In the genomic region with DNA sequence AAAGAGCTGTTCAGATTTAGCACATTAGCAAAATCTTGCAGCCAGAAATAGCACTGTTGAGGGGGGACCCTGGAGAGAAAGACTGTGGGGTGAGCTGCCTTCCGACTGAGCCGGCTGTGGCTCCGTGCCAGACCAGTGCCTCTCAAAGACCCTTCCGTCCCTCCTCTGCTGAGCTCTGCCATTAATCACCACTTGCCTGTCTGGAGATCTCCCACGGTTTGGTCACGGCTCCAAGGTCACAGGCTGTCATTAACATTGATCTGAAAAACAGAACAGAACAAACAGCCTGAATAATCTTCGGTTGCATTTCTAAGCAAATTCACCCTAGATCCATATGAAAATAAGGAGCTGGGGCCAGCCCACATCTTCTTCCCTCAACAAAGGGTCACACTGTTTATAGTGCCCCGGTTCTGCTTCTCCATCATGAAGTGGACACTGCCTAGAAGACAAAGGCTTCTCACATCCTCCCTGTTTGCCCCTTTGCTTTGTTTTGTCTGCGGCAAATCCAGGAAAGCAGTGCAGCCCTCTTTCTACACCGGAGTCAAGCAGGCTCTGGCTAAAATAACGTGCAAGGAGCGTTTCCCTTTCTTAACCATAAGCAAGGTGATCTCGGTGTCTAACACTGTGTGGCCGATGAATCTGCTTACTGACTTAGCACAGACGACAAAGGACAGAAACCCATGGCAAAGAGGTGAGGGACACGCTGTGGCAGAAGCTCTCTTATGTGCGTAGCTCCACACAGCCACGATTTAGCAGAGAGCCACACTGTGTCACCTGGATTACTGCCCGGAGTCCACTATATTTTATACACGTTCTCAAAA, we compare ENCODE assay signal across 9 mouse cellular contexts. TPM values are rescaled to one million over a fixed set of nuclear protein-coding genes. Genes with fewer than 3 reads are reported as not detected.
DNase-seq lines count a peak whose midpoint lies in the region; ATAC-seq and TF ChIP-seq lines count a peak whose summit lies in the region.
"Had no signal": no experiment of that assay in that cellular context is flagged by ENCODE, and none has a peak within 500 bp of the region (broad histone marks: within the 10 kb centered on the region; RNA-seq: fewer than 3 reads in every experiment).

No protein-coding gene starts in this region.

- no peak overlapping the region for H3K4me3 ChIP-seq in lung, adult 2 months (replicated peaks; ENCODE audit: extremely low read depth, low read depth, low read length)
- 0 out of 2 replicates have a peak overlapping the region, but pooled peaks have one; percentile 12 for H3K4me3 ChIP-seq in heart, postnatal 0 days (ENCODE audit: low read depth, low read length)
- no peak overlapping the region for H3K4me3 ChIP-seq in neural tube, embryonic 12.5 days
- H3K4me3 ChIP-seq: liver, embryonic 15.5 days had no signal

- H3K36me3 ChIP-seq in heart, postnatal 0 days (replicated peaks; ENCODE audit: control insufficient read depth, insufficient read depth, low read length), result no peaks in the 10 kb centered on the region
- no peaks in the 10 kb centered on the region for H3K36me3 ChIP-seq in neural tube, embryonic 12.5 days
- H3K36me3 ChIP-seq: liver, embryonic 15.5 days had no signal

- no peaks in the 10 kb centered on the region for H3K9me3 ChIP-seq in heart, postnatal 0 days (replicated peaks; ENCODE audit: control insufficient read depth, low read length)
- H3K9me3 ChIP-seq in neural tube, embryonic 12.5 days, result no peaks in the 10 kb centered on the region
- H3K9me3 ChIP-seq: liver, embryonic 15.5 days had no signal

- H3K27ac ChIP-seq in heart, postnatal 0 days (ENCODE audit: low read depth), result no peak overlapping the region
- peak overlapping the region; percentile 93 for H3K27ac ChIP-seq in neural tube, embryonic 12.5 days
- H3K27ac ChIP-seq: liver, embryonic 15.5 days had no signal

- no peaks in the 10 kb centered on the region for H3K4me1 ChIP-seq in lung, adult 2 months (ENCODE audit: control insufficient read depth, insufficient read depth, low read length)
- H3K4me1 ChIP-seq in heart, postnatal 0 days (ENCODE audit: control insufficient read depth, insufficient read depth), result peaks cover 10% of the 10 kb centered on the region; the same call in 1 of the 2 replicates
- H3K4me1 ChIP-seq in neural tube, embryonic 12.5 days, result peaks cover 23% of the 10 kb centered on the region
- H3K4me1 ChIP-seq: liver, embryonic 15.5 days had no signal

- H3K4me2 ChIP-seq in heart, postnatal 0 days (ENCODE audit: low read depth, low read length), result peak overlapping the region; percentile 55
- H3K4me2 ChIP-seq in neural tube, embryonic 12.5 days (replicated peaks), result peak overlapping the region; percentile 46
- H3K4me2 ChIP-seq: liver, embryonic 15.5 days had no signal

- no peak for TF ChIP-seq EP300 in heart, postnatal 0 days (IDR thresholded peaks at IDR 0.05; ENCODE audit: low read depth)

- H3K27me3 ChIP-seq in heart, postnatal 0 days (ENCODE audit: control insufficient read depth, insufficient read depth, low read length), result no peaks in the 10 kb centered on the region
- H3K27me3 ChIP-seq in neural tube, embryonic 12.5 days (replicated peaks), result no peaks in the 10 kb centered on the region

- peak; percentile 13 for DNase-seq in lung, postnatal 10 days
- no peak for DNase-seq in lung, adult 2 months
- DNase-seq in heart, postnatal 0 days (ENCODE audit: low spot score), result peak; percentile 30
- DNase-seq in layer of hippocampus, postnatal 10 days (ENCODE audit: low spot score in 2 of 2), result peak; percentile 48 to 63
- DNase-seq in spleen, postnatal 4 days (ENCODE audit: low spot score in 2 of 2), result no peak
- no peak for DNase-seq in urinary bladder, postnatal 25 days (ENCODE audit: low spot score)

- 0 out of 2 replicates have a peak, but pooled peaks have one; percentile 25 for ATAC-seq in common myeloid progenitor, adult 5-6 weeks (replicated peaks; ENCODE audit: low read depth, poor library complexity, severe bottlenecking)
- no peak for ATAC-seq in heart, postnatal 0 days (ENCODE audit: insufficient read depth, low read depth)
- peak; percentile 91 for ATAC-seq in neural tube, embryonic 12.5 days (ENCODE audit: low FRiP score, low read depth)

- no peak for TF ChIP-seq CTCF in lung, adult 2 months (IDR thresholded peaks at IDR 0.05; ENCODE audit: insufficient read depth, low read length)
- no peak for TF ChIP-seq CTCF in heart, postnatal 0 days (IDR thresholded peaks at IDR 0.05; ENCODE audit: low read depth)

- 21% methylated on average over 20 of the region's 20 CpGs for WGBS in lung, adult 2 months
- WGBS in heart, postnatal 0 days, result 24% methylated on average over 20 of the region's 20 CpGs
- 12% methylated on average over 20 of the region's 20 CpGs for WGBS in neural tube, embryonic 12.5 days

- no peak overlapping the region for H3K9ac ChIP-seq in heart, postnatal 0 days (replicated peaks; ENCODE audit: low read depth, low read length)
- H3K9ac ChIP-seq in neural tube, embryonic 12.5 days, result peak overlapping the region; percentile 38; the same call in 1 of the 2 replicates
- H3K9ac ChIP-seq: liver, embryonic 15.5 days had no signal

- TF ChIP-seq POLR2A in lung, adult 2 months (IDR thresholded peaks at IDR 0.05; ENCODE audit: borderline replicate concordance, extremely low read depth, low read depth, low read length), result no peak

RNA-seq across cellular contexts. Expression of gene Ttc30a1, which starts 47.5 kb away (rescaled TPM):
- polyA plus RNA-seq in lung, adult 2 months (2012; rRNA removed), result 2.3 and 3.0 TPM in 2 replicates
- total RNA-seq in common myeloid progenitor, adult 5-6 weeks (2017), result 4.5 and 5.1 TPM in 2 replicates
- total RNA-seq in heart, postnatal 0 days (2014; rRNA removed; ENCODE audit: low replicate concordance), result 7.3 and 9.4 TPM in 2 replicates
- 3.3 and 3.7 TPM in 2 replicates for polyA plus RNA-seq in heart, postnatal 0 days (2015; fragmentation: Nextera tagmentation; extraction: Ambion mirVana)
- total RNA-seq in layer of hippocampus, postnatal 10 days (2021), result 1 to 10 TPM; 3.4 to 4.0 TPM
- 8.3 and 8.5 TPM in 2 replicates for polyA plus RNA-seq in neural tube, embryonic 12.5 days (2016; fragmentation: Nextera tagmentation; extraction: Ambion mirVana)

RNA-seq across cellular contexts. Expression of gene Ttc30a2, which starts 51.3 kb away (rescaled TPM):
- 0.33 and 0.60 TPM in 2 replicates for polyA plus RNA-seq in lung, adult 2 months (2012; rRNA removed)
- total RNA-seq in common myeloid progenitor, adult 5-6 weeks (2017), result not detected in 2 replicates
- total RNA-seq in heart, postnatal 0 days (2014; rRNA removed; ENCODE audit: low replicate concordance), result 0.23 and 2.6 TPM in 2 replicates
- 1.2 and 1.4 TPM in 2 replicates for polyA plus RNA-seq in heart, postnatal 0 days (2015; fragmentation: Nextera tagmentation; extraction: Ambion mirVana)
- under 1 TPM; 0.27 to 0.45 TPM for total RNA-seq in layer of hippocampus, postnatal 10 days (2021)
- polyA plus RNA-seq in neural tube, embryonic 12.5 days (2016; fragmentation: Nextera tagmentation; extraction: Ambion mirVana), result 0.93 and 1.0 TPM in 2 replicates

Comparison
In these comparisons a context has a peak if more than half of its experiments do, and no peak if none do; other contexts are left out.
1. DNase-seq: peak in lung, postnatal 10 days (single experiment), heart, postnatal 0 days (single experiment) and layer of hippocampus, postnatal 10 days (2 of 2); none in lung, adult 2 months (single experiment), spleen, postnatal 4 days (0 of 2) and urinary bladder, postnatal 25 days (single experiment).